Comparison of ENCODE assay signal across 8 mouse cellular contexts in genomic region chr12:71048117-71048516, GRCm38 (mm10). TPM values are rescaled to one million over a fixed set of nuclear protein-coding genes. Genes with fewer than 3 reads are reported as not detected.
DNase-seq lines count a peak whose midpoint lies in the region; ATAC-seq and TF ChIP-seq lines count a peak whose summit lies in the region.

No protein-coding gene starts in this region.

- no peak for TF ChIP-seq POLR2A in limb, embryonic 14.5 days (IDR thresholded peaks at IDR 0.05; ENCODE audit: borderline replicate concordance, extremely low read depth, insufficient read depth, insufficient read length)
- no peak; the same call in 1 of the 2 replicates for TF ChIP-seq POLR2A in spleen, adult 2 months (IDR thresholded peaks at IDR 0.05; ENCODE audit: low read depth, low read length)

- H3K9me3 ChIP-seq in heart, embryonic 12.5 days (replicated peaks) = no peaks in the 10 kb centered on the region
- no peaks in the 10 kb centered on the region for H3K9me3 ChIP-seq in kidney, embryonic 15.5 days (replicated peaks)
- H3K9me3 ChIP-seq in limb, embryonic 14.5 days (ENCODE audit: control insufficient read depth, low read length) = no peaks in the 10 kb centered on the region
- no peaks in the 10 kb centered on the region for H3K9me3 ChIP-seq in midbrain, embryonic 16.5 days (replicated peaks; ENCODE audit: control insufficient read depth, low read length, poor library complexity, severe bottlenecking)

- 43% methylated on average over 7 of the region's 7 CpGs for WGBS in heart, embryonic 12.5 days
- 26% methylated on average over 7 of the region's 7 CpGs for WGBS in kidney, embryonic 15.5 days
- WGBS in limb, embryonic 14.5 days = 6% methylated on average over 7 of the region's 7 CpGs
- 2% methylated on average over 7 of the region's 7 CpGs for WGBS in midbrain, embryonic 16.5 days
- WGBS in spleen, adult 2 months = 3% methylated on average over 7 of the region's 7 CpGs

- H3K27ac ChIP-seq in heart, embryonic 12.5 days (ENCODE audit: poor library complexity, severe bottlenecking) = peak overlapping the region; percentile 70
- H3K27ac ChIP-seq in kidney, embryonic 15.5 days = peak overlapping the region; percentile 85
- peak overlapping the region; percentile 84 for H3K27ac ChIP-seq in limb, embryonic 14.5 days (replicated peaks; ENCODE audit: low read depth, low read length)
- H3K27ac ChIP-seq in midbrain, embryonic 16.5 days (ENCODE audit: low read length) = peak overlapping the region; percentile 97
- H3K27ac ChIP-seq in spleen, adult 2 months (ENCODE audit: insufficient read depth, low read length) = peak overlapping the region; percentile 64; the same call in 1 of the 2 replicates

- H3K27me3 ChIP-seq in heart, embryonic 12.5 days (replicated peaks) = no peaks in the 10 kb centered on the region
- H3K27me3 ChIP-seq in kidney, embryonic 15.5 days = no peaks in the 10 kb centered on the region
- no peaks in the 10 kb centered on the region for H3K27me3 ChIP-seq in limb, embryonic 14.5 days (ENCODE audit: control insufficient read depth, insufficient read depth, low read length)
- H3K27me3 ChIP-seq in midbrain, embryonic 16.5 days (ENCODE audit: control insufficient read depth, insufficient read depth, low read depth, low read length) = no peaks in the 10 kb centered on the region
- no peaks in the 10 kb centered on the region for H3K27me3 ChIP-seq in spleen, adult 2 months (ENCODE audit: control insufficient read depth, insufficient read depth, low read length)

- ATAC-seq in erythroid progenitor cell, adult 5-6 weeks (replicated peaks; ENCODE audit: low FRiP score, poor library complexity, severe bottlenecking) = peak; percentile 58; the same call in 1 of the 2 replicates
- peak; percentile 73 for ATAC-seq in heart, embryonic 12.5 days (ENCODE audit: insufficient number of reproducible peaks, low FRiP score)
- peak; percentile 80; the same call in 1 of the 2 replicates for ATAC-seq in kidney, embryonic 15.5 days (replicated peaks; ENCODE audit: low FRiP score)
- ATAC-seq in limb, embryonic 14.5 days (ENCODE audit: low FRiP score, low read depth) = peak; percentile 83
- ATAC-seq in midbrain, embryonic 16.5 days = peak; percentile 92

- no peak overlapping the region; the same call in 1 of the 2 replicates for H3K9ac ChIP-seq in heart, embryonic 12.5 days
- H3K9ac ChIP-seq in kidney, embryonic 15.5 days = no peak overlapping the region
- H3K9ac ChIP-seq in limb, embryonic 14.5 days (ENCODE audit: low read depth, low read length, severe bottlenecking) = 0 out of 2 replicates have a peak overlapping the region, but pooled peaks have one; percentile 4
- peak overlapping the region; percentile 70 for H3K9ac ChIP-seq in midbrain, embryonic 16.5 days (ENCODE audit: low read depth, low read length)

- peaks cover 25% of the 10 kb centered on the region for H3K36me3 ChIP-seq in heart, embryonic 12.5 days
- peaks cover 37% of the 10 kb centered on the region for H3K36me3 ChIP-seq in kidney, embryonic 15.5 days
- peaks cover 33% of the 10 kb centered on the region for H3K36me3 ChIP-seq in limb, embryonic 14.5 days (ENCODE audit: control insufficient read depth, insufficient read depth, low read length)
- no peaks in the 10 kb centered on the region for H3K36me3 ChIP-seq in midbrain, embryonic 16.5 days (ENCODE audit: control insufficient read depth, insufficient read depth, low read length)
- peaks cover 23% of the 10 kb centered on the region for H3K36me3 ChIP-seq in spleen, adult 2 months (ENCODE audit: control insufficient read depth, insufficient read depth, low read length)

- peaks cover 24% of the 10 kb centered on the region for H3K4me1 ChIP-seq in heart, embryonic 12.5 days (replicated peaks)
- peaks cover 7% of the 10 kb centered on the region; the same call in 1 of the 2 replicates for H3K4me1 ChIP-seq in kidney, embryonic 15.5 days
- H3K4me1 ChIP-seq in limb, embryonic 14.5 days (ENCODE audit: control insufficient read depth, insufficient read depth, low read length) = no peaks in the 10 kb centered on the region; the same call in 1 of the 2 replicates
- H3K4me1 ChIP-seq in midbrain, embryonic 16.5 days (ENCODE audit: control insufficient read depth, insufficient read depth, low read length) = peaks cover 24% of the 10 kb centered on the region
- peaks cover 4% of the 10 kb centered on the region for H3K4me1 ChIP-seq in spleen, adult 2 months (ENCODE audit: control insufficient read depth, insufficient read depth, insufficient read length)

- DNase-seq in embryo, embryonic 10 days (ENCODE audit: low spot score) = peak; percentile 75
- no peak for DNase-seq in embryo, embryonic 9.5 days (ENCODE audit: extremely low spot score)
- peak; percentile 99 for DNase-seq in limb, embryonic 14.5 days (ENCODE audit: low spot score)
- peak; percentile 90 to 92 for DNase-seq in spleen, adult 2 months (ENCODE audit: low read depth in 1 of 2, low spot score in 2 of 2)

- no peak overlapping the region for H3K4me3 ChIP-seq in heart, embryonic 12.5 days
- peak overlapping the region; percentile 6 for H3K4me3 ChIP-seq in kidney, embryonic 15.5 days (replicated peaks)
- H3K4me3 ChIP-seq in limb, embryonic 14.5 days (replicated peaks; ENCODE audit: low read length) = peak overlapping the region; percentile 12
- H3K4me3 ChIP-seq in midbrain, embryonic 16.5 days (ENCODE audit: low read depth, low read length) = peak overlapping the region; percentile 52
- H3K4me3 ChIP-seq in spleen, adult 2 months (ENCODE audit: extremely low read depth, insufficient read depth, insufficient read length) = peak overlapping the region; percentile 33

- H3K4me2 ChIP-seq in heart, embryonic 12.5 days = peak overlapping the region; percentile 55
- peak overlapping the region; percentile 45 for H3K4me2 ChIP-seq in kidney, embryonic 15.5 days
- H3K4me2 ChIP-seq in limb, embryonic 14.5 days (replicated peaks; ENCODE audit: low read depth, low read length, severe bottlenecking) = peak overlapping the region; percentile 35
- peak overlapping the region; percentile 82 for H3K4me2 ChIP-seq in midbrain, embryonic 16.5 days (ENCODE audit: low read length)

- no peak for TF ChIP-seq CTCF in spleen, adult 2 months (IDR thresholded peaks at IDR 0.05; ENCODE audit: extremely low read depth, insufficient read depth, insufficient read length, insufficient replicate concordance)

RNA-seq across cellular contexts. Expression of gene Arid4a, which starts 32.3 kb away (rescaled TPM):
- 44.7 and 54.1 TPM in 2 replicates for total RNA-seq in erythroid progenitor cell, adult 5-6 weeks (2015; ENCODE audit: low replicate concordance)
- 92.0 and 107 TPM in 2 replicates for total RNA-seq in erythroid progenitor cell, adult 5-6 weeks (2017; ENCODE audit: low replicate concordance)
- 24.0 and 25.3 TPM in 2 replicates for polyA plus RNA-seq in heart, embryonic 12.5 days (2016; fragmentation: Nextera tagmentation; extraction: Ambion mirVana)
- polyA plus RNA-seq in kidney, embryonic 15.5 days (2015; fragmentation: Nextera tagmentation; extraction: Ambion mirVana) = 34.9 and 35.6 TPM in 2 replicates
- polyA plus RNA-seq in limb, embryonic 14.5 days (2012; rRNA removed) = 7.3 and 11.7 TPM in 2 replicates
- 32.2 and 40.8 TPM in 2 replicates for polyA plus RNA-seq in limb, embryonic 14.5 days (2014; fragmentation: Nextera tagmentation; extraction: Ambion mirVana)
- 49.1 and 49.4 TPM in 2 replicates for polyA plus RNA-seq in midbrain, embryonic 16.5 days (2015; fragmentation: Nextera tagmentation; extraction: Ambion mirVana)
- 4.7 and 5.0 TPM in 2 replicates for polyA plus RNA-seq in spleen, adult 2 months (2012; rRNA removed)

Comparison
In these comparisons a context has a peak if more than half of its experiments do, and no peak if none do; other contexts are left out.
1. H3K9ac ChIP-seq: peak in limb, embryonic 14.5 days (single experiment) and midbrain, embryonic 16.5 days (single experiment); none in heart, embryonic 12.5 days (single experiment) and kidney, embryonic 15.5 days (single experiment).
2. Peak in every context shown above with its lines, with median percentiles within 50 percentile points of each other: ATAC-seq, H3K27ac ChIP-seq and H3K4me2 ChIP-seq.